Mouse (Mus musculus) olfactory bulb, adult 2 months (tissue): Measurements from ENCODE around the gene Lrrn3. TPM values are rescaled to one million over a fixed set of nuclear protein-coding genes. Genes with fewer than 3 reads are reported as not detected.

Experiments used
- H3K27ac ChIP-seq: fragments of 200-500 bp; 2 replicates; pipeline ENCODE4 v1.5.1; 2012; ENCODE audit warnings: low read depth, low read length; ENCODE audit not compliant: insufficient read depth
- H3K4me1 ChIP-seq: fragments of 200-500 bp; 2 replicates; pipeline ENCODE4 v1.6.1; 2012; ENCODE audit warnings: low read length; ENCODE audit not compliant: control insufficient read depth, insufficient read depth
- H3K4me3 ChIP-seq: fragments of 200-500 bp; 2 replicates; pipeline ENCODE4 v1.5.1; 2012; ENCODE audit warnings: mild to moderate bottlenecking, low read depth, low read length, moderate library complexity; ENCODE audit not compliant: insufficient read depth
- CTCF ChIP-seq: fragments of 200-500 bp; IDR thresholded peaks from 2 replicates; pipeline ENCODE4 v1.5.1; 2012; ENCODE audit warnings: low read depth, mild to moderate bottlenecking, low read length, moderate library complexity; ENCODE audit not compliant: insufficient read depth
- POLR2A ChIP-seq: fragments of 200-500 bp; IDR thresholded peaks from 2 replicates; pipeline ENCODE4 v1.6.1; 2012; ENCODE audit warnings: mild to moderate bottlenecking, low read depth, low read length, moderate library complexity; ENCODE audit not compliant: insufficient read depth
- WGBS: fragments of 180-500 bp; shearing (Covaris S2); methylation state at CpG from one replicate; pipeline ENCODE4 v1.1.7; 2018; 5-methylcytosine and 5-hydroxymethylcytosine counted together
- polyA plus RNA-seq: library from polyadenylated mRNA; stranded (reverse); fragments of >200 nt; gene quantifications from 2 replicates; pipeline ENCODE4 v1.2.4, GENCODE M21; 2012; ENCODE audit warnings: low replicate concordance; ENCODE audit not compliant: missing spikeins, insufficient read depth, insufficient read length

Lrrn3 gene
- polyA plus RNA-seq, 1 experiment, result not detected

DNA sequence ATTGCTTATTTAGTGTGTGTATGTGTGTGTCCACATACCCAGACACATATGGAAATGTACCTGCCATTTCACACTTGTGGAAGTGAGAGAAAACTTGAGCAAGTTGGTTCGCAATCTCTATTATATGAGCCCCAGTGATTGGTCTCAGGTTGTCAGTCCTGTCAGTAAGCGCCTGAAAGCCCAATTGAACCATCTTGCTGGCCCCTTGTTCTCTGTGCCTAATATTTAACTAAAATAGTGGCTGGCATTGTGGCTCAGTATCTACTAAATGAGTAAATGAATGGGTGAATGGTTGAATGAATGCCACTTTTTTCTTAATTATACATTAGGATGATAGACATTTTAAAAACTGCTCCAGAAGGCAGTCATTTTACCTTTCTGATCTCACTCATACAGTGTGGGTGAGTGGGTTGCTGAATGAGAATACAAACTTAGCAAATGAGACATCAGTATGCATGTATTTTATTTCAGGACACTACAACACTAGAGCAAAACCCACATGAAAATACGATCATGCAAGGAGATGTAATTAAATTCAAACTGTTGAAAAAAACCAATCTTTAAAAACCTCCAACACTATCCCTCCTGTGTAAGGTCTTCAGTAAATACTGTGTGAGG, 17.7 kb downstream of the Lrrn3 start:
- Histone ChIP-seq H3K4me1 (no peaks in the 10 kb centered on the region), H3K4me3 (no peak overlapping the region), H3K27ac (no peak overlapping the region)
- TF ChIP-seq POLR2A, result no peak
- no peak for TF ChIP-seq CTCF
- 67% methylated on average over 3 of the region's 3 CpGs for WGBS

DNA sequence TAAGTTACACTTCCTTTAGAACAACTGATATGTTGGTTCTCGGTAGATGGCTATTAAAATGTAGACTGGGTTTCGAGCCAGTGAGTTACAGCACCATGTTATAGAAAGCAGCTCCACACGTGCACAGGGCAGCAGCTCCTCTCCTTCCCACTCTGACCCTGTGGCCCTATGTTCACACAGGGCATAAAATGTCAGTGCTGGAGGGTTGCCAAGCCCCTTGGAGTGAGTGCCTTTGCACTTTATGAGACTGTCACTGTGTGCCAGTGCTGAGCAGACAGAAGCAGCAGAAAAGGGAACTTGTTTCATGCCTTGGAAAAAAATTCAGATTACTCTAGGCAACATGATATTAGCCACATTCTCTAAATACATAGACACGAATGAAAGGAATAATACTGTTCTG, 47.8 kb downstream of the Lrrn3 start:
- H3K27ac ChIP-seq, result no peak overlapping the region
- H3K4me3 ChIP-seq, result no peak overlapping the region
- TF ChIP-seq POLR2A (no peak), CTCF (no peak)
- H3K4me1 ChIP-seq, result no peaks in the 10 kb centered on the region
- 59% methylated on average over 4 of the region's 4 CpGs for WGBS

DNA sequence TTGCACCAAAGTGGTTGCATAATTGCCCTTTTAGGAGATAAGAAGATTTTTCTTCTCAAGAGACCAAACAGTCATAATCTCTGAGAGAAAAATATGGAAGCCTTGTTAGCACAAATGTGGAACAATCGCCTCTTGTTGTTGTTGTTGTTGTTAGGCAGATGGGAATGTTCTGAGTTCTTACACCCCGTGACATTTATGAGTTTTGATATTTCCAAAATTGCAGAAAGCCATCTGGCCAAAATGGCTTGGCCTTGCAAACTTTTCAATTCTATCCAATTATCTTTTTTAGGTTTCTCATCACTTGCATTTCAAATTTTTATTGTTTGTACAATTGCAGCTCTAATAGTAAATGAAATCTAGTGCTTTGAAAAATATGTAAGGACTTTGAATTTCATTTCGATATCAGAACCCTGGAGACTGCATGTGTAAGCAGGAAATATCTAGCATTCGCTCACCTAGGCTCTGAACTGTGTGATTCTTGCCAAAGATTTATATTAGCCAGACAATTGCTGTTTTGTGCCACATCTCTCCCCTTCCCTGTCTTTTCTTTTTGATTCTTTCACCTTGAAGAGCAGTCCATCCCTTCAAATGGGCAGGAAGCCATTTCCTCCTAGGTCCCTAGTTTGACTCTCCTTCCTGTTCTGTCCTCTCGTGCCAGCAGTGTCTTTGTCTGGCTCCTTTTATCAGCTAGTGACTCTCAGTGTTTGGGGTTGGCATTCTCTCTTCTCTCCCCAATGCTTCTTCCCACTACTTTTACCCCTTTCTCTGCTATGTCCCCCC, 49.8 kb downstream of the Lrrn3 start:
- TF ChIP-seq CTCF (no peak), POLR2A (no peak)
- Histone ChIP-seq H3K4me3 (no peak overlapping the region), H3K27ac (no peak overlapping the region), H3K4me1 (no peaks in the 10 kb centered on the region)
- 85% methylated on average over 5 of the region's 5 CpGs for WGBS

DNA sequence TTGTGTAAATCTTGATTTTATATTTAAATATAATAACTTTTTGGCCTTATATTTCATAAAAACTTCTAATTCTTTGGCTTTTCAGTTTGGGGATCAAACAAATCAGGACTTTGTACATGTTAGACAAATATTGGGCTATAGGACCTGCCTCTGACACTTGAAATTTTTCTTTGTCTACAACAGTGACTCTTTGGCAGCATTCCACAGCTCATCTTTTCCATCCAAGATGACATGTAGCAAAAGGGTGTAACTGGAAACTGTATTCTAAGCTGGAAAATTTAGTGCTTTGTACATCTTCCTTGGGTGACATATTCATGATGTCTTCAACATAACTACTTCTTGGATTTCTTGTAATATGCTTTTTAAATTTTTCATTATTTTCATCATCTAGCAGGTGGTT, 57.4 kb downstream of the Lrrn3 start:
- no peak overlapping the region for H3K27ac ChIP-seq
- H3K4me3 ChIP-seq, result no peak overlapping the region
- TF ChIP-seq POLR2A, result no peak
- TF ChIP-seq CTCF, result no peak
- H3K4me1 ChIP-seq, result no peaks in the 10 kb centered on the region

- no peaks in the 10 kb centered on the region for H3K4me1 ChIP-seq
- TF ChIP-seq POLR2A (no peak), CTCF (no peak)
- H3K27ac ChIP-seq, result no peak overlapping the region
- H3K4me3 ChIP-seq, result no peak overlapping the region
- 84% methylated on average over 5 of the region's 5 CpGs for WGBS
These were observed 58.8 kb downstream of the Lrrn3 start for GRCm38 (mm10) chr12:41427464-41427863.

DNA sequence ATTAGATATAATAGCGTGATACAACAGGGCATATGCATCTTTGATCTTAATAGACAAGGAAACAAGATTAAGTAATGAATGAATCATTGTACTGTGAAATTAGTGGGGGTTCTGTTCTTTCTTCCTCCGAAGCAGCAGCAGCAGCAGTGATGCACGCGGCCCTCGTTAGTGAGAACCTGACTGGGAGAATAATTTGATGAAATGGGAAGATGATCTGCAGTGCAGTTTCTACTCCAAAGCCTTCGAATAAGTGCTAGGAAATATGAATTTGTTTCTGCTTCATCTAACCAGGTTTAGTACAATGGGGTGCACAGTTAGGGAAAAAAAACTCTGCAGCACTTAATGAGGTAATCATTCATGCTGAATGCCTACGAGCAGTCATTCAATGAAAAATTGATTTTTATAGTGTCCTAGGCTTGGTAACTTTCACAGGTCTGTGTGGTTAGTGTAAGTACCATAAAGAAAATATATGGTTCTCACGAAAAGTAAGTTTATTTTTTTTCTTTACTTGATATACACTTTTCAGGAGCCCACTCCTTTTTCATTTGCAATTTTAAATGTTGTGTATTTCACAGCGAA, 61.0 kb downstream of the Lrrn3 start:
- no peak for TF ChIP-seq POLR2A
- no peak for TF ChIP-seq CTCF
- WGBS, result 66% methylated on average over 9 of the region's 9 CpGs
- no peaks in the 10 kb centered on the region for H3K4me1 ChIP-seq
- H3K27ac ChIP-seq, result no peak overlapping the region
- H3K4me3 ChIP-seq, result no peak overlapping the region

GRCm38 (mm10) chr12:41417961-41418360, 68.3 kb downstream of the Lrrn3 start:
- H3K4me3 ChIP-seq, result no peak overlapping the region
- no peaks in the 10 kb centered on the region for H3K4me1 ChIP-seq
- WGBS, result 67% methylated on average over 4 of the region's 4 CpGs
- no peak for TF ChIP-seq POLR2A
- no peak for TF ChIP-seq CTCF
- no peak overlapping the region for H3K27ac ChIP-seq

DNA sequence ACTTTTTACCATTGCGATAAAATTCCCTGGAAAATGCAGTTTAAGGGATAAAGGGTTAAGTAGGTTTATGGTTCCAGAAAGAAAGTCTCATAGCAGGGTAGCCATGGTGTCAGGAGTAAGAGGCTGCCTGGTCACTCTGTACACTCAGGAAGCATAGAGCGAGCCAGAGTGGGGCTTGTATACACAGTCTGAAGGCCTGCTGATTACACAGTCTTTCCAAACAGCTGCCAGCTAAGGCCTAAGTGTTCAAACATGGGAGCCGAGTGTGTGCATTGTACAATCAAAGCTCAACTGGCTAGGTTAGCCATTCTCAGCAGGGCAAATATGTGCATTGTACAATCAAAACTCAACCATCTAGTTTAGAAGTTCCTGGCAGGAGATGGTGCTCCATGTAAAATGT, 69.1 kb downstream of the Lrrn3 start:
- Histone ChIP-seq H3K4me1 (no peaks in the 10 kb centered on the region), H3K4me3 (no peak overlapping the region), H3K27ac (no peak overlapping the region)
- no peak for TF ChIP-seq CTCF
- TF ChIP-seq POLR2A, result no peak
- 76% methylated on average over 3 of the region's 3 CpGs for WGBS

GRCm38 (mm10) chr12:41416635-41417034, 69.6 kb downstream of the Lrrn3 start:
- H3K27ac ChIP-seq, result no peak overlapping the region
- no peak overlapping the region for H3K4me3 ChIP-seq
- no peak for TF ChIP-seq CTCF
- no peak for TF ChIP-seq POLR2A
- no peaks in the 10 kb centered on the region for H3K4me1 ChIP-seq

DNA sequence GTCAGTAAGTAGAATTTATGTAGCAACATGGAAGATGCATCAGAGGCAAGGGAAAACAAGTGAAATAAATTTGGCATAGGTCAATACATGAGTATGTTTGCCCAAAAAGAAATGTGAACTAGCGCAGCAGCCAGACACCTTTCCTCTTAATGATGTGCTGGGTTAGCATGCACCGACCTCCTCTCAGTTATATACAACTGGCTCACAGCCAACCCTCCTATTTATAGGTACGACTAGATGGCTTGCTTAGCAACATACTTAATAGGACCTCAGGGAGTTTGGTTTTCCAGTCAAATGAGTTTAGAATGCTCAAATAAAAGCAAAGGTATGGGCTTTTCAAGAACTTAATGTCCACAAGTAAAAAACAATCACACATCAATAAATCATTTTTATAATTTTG, 76.8 kb downstream of the Lrrn3 start:
- Histone ChIP-seq H3K4me3 (no peak overlapping the region), H3K4me1 (no peaks in the 10 kb centered on the region), H3K27ac (no peak overlapping the region)
- WGBS, result 46% methylated on average over 3 of the region's 3 CpGs
- TF ChIP-seq POLR2A, result no peak
